Mouse (Mus musculus): Measurements from ENCODE around the gene Cacna1d.
A peak's percentile ranks its signal among the peaks of the same experiment; 100 is the strongest.

Gene Cacna1d

DNA sequence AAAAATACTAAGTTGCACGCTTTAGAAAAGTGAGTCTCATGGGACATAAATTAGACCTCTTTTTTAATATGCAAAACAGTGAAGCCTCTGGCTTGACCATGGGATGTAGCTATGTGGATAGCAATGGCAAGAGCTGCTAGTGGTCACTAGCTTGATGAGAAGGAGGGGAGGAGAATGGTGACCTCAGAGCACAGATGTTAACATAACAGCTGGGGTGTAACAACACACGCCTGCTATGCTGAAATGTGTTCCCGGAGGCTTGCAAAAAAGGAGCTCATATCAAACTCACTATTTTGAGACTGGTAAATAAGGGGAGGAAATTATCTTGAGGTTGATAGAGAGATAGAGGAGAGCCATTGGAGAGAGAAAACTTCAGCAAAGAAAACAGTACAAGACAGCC, 32.4 kb downstream of the Cacna1d start:
- no peak for DNase-seq (ENCODE audit: low spot score)

DNA sequence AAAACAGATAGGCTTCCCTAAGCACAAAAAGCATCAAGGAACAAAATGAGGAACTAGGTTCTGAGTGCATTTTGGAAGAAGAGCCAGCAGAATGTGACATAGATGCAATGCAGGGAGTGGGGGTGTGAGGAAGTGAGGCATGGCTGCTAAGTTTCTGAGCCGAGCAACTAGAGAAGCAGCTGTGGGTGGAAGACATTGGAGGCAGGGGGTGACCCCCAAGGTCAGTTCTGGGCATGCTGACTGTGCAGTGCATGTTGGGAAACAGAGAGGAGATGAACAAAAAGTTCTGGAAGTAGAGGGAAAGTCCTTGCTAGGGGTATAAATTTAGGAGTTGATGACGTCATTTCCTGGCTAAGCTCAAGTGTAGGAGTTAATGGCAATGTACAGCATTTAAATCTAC, 33.4 kb downstream of the Cacna1d start:
- DNase-seq (ENCODE audit: low spot score): peak; percentile 36

DNA sequence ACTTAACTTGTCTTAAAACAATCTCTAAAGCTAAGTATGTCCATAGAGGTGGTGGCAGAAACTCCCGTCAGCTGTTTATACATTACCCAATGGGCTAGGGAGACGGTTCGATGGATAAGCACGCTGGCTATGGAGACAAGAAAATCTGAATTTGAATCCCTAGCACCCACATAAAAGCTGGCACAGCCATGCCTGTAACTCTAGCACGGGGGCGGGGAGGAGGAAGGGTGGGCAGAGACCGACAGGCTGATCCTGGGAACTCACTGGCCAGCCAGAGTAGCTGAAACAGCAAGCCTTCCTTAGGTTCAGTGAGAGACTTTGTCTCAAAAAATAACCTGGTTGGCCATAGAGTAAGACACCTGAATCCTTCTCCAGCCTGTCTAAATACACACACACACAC, 33.8 kb downstream of the Cacna1d start:
- DNase-seq (ENCODE audit: low spot score): peak; percentile 18

DNA sequence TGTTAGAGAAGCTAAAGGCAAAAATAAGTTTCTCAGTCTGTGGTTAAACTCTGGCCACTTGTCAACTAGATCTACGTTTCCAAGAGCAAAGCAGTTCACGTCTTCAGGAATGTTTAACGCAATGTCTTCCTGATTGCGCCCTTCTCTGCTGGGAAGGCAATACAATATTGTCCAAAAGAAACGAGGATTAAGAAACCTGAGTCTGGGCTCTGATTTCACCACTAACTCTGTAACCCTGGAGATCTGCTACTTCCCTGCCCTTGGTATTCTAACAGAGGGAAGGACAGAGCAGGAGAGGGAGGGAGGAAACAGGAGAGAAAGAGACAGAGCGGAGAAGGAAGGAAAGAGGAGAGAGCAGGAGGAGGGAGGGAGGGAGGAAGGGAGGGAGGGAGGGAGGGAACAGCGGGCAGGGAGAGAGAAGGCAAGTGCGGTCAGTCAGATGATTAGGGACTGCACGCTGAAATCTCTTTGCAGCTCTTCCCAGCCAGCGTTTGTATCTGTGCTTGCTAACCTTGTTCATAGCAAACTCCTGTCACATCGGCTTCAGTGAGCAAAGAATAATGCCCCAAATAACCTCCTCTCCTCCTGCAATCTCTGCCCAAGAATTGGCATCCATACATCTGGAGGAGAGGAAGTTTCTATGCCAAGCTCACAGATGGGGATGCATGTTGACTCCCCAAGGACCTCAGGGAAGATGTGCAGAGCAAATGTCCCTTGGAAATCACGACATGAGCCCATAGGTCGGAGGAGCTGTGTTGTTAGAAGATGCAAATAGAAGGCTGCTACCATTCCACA, 35.3 kb downstream of the Cacna1d start:
- no peak for DNase-seq (ENCODE audit: low spot score)

DNA sequence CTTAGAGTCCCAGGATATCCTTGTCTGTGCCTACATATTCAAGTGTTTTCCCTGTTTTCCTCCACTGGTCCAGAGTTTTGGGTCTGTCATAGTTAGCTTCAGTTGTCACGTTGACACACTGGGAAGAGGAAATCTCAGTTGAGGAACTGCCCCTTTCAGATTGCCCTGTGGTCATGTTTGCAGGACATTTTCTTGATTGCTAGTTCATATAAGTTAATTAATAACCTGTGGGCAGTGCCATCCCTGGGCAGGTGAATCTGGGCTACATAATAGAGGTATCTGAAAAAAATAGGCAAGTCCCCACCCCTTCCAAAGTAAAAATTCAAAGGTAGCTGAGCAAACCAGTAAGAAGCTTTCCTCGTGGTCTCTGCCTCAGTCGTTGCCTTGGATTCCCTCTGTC, 51.3 kb downstream of the Cacna1d start:
- no peak for DNase-seq (ENCODE audit: low spot score)

DNA sequence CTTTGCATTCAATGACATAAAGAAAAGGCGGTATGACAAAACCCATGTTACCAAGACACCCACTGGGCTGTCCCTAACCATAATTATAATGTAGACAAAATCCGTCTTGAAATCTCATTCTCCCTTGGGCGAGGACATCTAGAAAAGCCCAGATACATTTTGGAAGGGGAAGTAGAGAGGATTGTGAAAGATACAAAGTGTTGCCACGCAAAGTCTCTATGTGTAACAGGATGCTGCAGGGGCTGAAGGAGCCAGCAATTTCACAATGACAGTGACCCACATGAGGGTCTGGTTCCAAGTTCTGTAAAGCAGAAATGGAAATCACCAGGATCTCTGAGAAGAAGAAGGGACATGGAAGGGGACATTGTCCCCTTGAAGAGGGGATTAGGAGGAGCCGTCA, 55.9 kb downstream of the Cacna1d start:
- DNase-seq (ENCODE audit: low spot score): no peak

DNA sequence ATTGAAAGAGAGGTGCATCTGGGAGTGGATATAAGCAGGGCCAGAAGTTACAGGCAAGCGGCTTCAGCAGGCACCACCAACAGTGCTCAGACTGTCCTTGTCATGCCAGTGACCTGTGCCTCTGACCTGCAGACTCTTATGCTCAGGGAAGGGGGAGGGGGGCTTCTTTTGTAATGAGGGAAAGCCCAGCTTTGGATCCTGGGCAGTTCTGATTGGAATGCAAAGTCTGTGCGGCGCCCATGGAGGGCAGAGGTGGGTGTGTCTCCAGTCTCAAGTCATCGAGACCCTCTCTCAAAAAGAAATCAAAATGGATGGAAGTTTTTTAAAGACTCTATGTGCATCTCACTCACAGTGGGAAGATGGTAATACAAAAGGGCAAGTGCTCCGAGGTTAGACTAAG, 60.8 kb downstream of the Cacna1d start:
- no peak for DNase-seq (ENCODE audit: low spot score)

DNA sequence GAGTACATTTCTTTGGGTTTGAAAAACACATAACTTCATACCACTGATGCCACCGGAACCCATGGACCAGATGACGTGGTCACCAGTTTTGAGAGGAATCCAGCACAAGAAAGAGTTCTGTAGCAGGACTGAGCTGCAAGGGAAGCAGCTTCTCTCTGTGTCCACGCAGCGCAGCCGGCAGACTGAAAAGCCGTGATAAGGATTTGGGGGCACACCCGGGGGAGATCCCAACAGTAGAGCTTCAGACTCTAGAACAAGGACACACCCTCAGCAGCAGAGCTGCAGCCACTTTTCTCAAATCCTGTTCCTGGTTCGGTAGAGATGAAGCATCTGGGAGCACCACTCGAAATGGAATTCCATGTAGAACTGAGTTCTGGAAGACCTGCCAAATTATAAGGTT, 61.2 kb downstream of the Cacna1d start:
- DNase-seq (ENCODE audit: low spot score): no peak

DNA sequence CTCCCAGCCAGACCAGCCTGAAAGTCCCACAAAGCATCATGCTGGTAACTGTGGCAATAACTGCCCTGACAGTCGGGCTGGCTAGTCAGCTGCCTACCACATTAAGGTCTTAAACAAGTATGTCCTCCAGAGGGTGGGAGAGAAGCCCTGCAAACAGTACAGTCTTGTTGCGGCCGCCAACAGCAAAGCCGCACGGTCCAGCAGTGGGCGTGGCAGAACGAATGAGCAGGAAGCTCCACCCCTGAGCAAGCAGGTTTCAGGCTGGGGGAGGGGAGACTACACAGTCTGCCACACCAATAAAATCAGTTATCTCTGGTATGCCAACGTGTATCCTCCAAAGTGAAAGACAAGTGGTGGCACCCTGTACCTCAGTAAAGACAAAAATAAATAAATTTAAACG, 61.6 kb downstream of the Cacna1d start:
- DNase-seq (ENCODE audit: low spot score): no peak

DNA sequence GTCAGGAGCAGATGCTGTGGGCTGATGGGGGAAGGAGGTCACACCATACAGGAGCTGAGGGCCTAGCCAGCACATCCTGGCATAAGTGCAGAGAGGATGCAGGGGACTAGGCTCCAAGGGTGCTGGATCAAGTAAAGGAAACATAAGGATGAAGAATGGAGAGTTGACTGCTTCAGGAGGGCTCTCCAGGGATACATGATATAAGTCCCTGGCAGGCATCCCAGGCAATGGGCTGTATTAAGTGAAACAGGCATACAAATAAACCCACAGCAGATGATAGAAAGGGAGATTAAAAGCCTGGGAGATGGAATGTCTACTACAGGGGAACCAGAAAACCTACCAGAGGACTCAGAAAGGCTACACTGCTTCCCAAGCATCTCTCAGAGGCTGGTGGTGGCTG, 62.5 kb downstream of the Cacna1d start:
- DNase-seq (ENCODE audit: low spot score): no peak

DNA sequence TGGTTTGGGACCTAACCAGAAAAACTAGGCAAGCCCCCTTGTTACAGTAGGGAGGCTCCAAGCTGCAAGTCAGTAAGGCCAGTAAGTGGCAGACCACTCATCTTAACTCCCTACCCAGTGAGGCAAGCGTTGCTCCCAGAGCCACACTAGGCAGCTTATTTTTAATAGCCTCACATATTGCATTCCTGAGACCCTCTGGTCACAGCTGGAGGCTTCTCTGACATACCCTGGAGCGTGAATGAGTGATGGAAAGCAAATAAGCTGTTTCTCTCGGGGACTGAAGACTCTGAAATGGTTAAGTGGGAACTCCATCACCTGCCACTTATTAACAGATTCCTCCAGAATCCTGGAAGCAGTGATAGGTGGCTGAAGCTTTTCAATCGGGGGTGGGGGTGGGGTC, 65.4 kb downstream of the Cacna1d start:
- no peak for DNase-seq (ENCODE audit: low spot score)

DNA sequence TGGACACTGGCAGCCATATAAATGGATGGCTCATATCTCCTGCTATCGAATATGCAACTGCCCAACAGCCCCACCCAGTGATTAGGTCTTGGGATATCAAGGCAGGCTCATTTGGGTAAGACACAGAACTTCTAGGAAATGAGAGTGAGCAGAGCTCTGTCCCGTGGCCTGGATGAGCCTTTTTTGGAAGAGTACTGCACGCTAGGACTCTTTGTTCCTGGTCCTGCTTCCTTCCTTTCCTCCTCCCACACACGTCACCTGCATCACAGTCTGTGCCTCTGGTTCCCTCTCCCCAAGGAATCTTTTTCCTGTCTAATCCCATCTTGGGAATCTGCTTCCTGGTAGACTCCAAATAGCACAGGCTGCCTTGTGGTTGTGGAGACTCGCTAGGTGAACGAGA, 66.1 kb downstream of the Cacna1d start:
- no peak for DNase-seq (ENCODE audit: low spot score)

DNA sequence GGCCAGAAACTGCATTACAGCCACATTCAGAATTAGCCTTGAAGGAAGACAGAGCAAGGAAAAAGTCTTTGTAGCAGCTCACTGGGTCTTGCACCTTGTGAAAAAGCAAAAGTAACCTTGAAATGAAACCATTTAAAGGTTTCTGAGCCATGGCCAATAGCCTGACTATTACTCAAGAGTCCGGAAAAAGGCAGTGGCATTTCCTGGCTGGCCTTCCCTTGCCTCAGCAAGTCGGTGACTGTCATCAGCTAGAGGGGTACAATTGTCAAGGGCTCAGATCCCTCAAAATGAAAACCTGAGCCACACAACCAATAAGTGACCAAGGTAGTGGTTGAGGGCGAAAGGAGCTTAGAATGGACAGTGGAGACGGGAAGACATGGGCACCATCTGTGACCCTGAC, 66.6 kb downstream of the Cacna1d start:
- no peak for DNase-seq (ENCODE audit: low spot score)

DNA sequence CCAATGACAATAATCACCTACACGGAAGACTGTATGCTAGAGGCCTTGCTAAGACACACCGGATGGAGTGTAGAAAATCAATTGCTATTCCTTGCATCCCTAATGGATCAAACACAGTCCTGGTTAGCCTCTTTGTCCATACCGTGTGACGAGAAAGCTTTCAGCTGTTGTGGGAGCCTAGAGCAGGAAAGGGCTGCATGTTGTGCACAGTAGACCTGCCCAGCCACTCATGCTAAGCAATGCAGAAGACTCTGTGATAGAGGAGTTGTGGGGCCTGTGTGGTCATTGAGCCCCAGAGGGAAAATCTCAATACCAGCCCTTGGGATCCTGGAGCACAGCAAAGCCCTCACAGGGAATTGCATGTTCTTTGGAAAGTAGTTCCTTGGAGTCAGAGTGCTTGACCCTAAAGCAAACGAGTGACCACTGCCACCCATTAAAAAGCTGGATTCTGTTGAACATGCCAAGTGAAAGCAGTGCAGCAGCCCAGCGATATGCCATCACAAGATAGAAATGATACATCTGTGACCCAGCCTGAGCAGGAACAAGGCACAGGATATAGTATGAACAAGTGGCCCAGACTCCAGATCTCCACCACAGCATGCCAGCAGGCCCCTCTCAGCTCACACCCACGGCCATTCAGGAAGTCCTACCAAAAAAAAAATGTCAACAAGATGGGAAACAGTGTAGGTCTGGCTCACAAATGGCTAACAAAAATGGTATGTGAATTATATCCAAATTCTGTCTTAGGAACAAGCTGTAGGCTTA, 68.7 kb downstream of the Cacna1d start:
- no peak for DNase-seq (ENCODE audit: low spot score)

DNA sequence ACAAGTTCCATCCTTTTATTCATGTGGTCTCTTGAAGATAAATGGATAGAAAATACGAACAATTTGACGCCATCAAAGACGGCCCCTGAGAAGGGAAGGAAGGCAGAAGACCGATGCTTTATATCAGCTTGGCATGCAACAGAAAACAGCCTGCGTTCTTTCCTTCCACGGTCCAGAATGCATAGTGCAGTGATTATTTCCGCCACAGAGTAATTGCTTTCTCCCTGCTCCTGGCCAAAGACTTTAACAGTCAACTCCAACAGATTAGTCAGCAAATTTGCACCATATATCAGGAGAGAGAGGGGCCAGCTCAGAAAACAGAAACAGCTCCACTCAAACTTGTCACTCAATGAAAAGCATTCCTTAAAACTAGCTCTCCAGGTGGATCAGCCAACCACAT, 71.8 kb downstream of the Cacna1d start:
- DNase-seq (ENCODE audit: low spot score): no peak

DNA sequence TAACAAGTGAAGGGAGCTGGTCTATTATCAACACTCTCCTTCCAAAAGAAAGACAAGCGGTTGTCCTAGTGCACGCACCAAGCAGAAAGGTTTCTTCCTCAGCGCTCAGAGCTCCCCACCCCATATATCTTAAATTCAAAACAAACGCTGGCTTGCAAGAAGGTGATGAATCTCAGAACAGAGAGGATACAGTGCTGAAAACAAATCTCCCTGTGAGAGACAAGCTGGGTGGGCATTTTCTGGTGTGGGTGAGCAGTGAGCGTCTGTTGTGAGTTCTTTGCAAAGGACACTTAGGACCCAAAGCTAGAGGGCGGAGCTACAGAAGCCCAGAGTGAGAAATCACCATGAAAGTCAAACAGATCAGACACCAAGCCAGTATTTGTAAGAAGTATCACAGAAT, 72.2 kb downstream of the Cacna1d start:
- no peak for DNase-seq (ENCODE audit: low spot score)

DNA sequence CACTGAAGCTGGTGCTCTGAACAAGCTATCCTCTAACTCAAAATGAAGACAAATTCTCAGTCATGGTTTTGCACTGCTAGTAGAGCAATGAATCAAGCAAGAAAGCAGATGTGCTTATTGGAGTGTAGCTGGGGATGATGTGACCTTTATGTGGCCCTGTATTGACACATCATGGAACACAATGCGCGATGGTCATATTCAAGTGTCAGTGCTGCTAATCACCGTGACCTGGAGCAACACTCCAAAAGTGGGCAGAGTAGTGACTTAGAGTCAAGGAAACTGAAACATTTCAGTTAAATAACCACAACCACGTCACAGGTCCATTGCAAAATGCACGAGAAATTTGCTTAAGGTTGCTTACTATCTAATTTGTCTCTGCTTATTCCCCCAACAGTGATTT, 75.4 kb downstream of the Cacna1d start:
- DNase-seq (ENCODE audit: low spot score): no peak

DNA sequence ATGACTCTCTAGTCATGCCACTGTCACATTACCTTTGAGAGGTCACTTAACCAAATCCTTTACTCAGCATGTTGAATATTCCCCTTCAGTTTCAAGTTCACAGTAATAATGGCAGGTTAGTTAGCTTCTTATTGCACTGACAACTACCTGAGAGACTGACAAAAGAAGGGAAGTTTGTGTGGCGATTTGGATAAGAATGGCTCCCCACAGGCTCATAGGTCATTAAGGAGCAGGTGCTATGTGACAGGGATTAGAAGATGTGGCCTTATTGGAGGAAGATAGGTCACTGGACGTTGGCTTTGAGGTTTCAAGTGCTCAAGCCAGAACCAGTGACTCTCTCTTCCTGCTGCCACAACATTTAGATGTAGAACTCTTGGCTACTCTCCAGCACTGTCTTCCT, 77.1 kb downstream of the Cacna1d start:
- no peak for DNase-seq (ENCODE audit: low spot score)

DNA sequence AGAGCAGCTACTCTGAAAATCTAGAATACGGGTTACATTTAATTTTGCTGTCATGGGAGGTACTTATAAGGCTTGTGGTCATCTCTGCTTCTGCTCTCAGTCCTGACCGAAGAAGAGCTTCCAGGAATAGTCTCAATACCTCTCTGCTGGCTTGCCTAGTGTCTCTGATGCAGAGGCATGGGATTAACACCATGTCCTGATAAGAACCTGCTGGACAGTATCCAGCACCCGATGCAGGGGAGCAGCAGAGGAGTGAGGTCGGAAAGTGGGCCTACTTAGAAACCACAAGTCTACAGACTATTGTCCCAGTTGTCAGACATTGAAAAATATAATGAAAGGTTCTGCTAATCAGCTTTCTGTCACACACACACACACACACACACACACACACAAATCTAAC, 81.9 kb downstream of the Cacna1d start:
- DNase-seq (ENCODE audit: low spot score): no peak

DNA sequence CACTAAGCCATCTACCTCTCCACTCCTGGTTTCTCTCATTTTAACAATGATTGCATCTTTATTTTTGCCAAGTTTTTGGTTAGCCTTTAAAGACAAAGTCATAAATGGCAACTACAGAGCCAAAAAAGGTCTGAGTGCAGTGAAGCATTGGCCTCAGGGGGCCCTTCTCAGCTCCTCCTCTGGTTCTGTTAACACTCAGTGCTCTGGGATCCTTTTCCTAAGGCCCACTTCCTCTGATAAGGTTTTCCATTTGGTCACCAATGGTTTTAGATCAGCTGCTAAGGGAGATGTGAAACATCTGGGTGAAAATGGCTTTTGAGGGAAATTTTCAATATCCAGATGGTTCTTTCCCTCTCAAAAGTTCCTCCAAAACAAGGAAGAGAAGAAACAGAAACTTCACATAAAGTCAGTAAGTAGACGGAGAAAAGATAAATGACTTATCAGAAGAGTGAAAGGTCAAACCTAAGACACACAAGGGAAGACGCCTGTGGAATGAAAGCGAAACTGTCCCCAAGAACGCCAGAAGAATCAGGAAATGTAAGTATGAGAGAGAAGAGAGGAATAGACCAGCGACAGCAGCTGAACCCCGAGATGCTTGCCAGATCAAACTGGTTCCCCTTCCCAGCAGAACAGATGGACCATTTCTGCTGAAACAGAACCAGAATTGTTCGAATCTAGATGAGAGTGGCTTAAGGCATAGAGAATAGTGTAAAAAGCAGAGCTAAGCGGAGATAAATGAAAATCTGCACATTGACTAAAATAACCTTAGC, 85.6 kb downstream of the Cacna1d start:
- DNase-seq (ENCODE audit: low spot score): peak; percentile 35

DNA sequence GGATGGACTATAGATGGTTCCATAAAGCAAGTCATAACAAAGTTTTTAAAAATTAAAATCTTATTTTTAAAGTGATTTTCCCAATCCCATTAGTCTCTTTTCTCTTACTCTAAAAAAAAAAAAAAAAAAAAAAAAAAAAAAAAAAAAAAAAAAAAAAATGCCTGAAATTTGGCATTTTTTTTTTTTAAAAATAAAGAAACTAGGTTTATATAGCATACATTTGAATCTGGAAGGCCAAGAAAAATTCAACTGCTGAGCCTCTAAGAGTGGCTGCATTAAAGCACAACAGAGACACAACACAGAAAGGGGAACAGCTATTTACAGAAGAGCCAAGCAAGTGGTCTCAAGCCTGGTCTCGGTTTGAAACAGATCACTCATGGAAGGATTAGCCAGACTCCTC, 112.9 kb downstream of the Cacna1d start:
- DNase-seq (ENCODE audit: low spot score): no peak

DNA sequence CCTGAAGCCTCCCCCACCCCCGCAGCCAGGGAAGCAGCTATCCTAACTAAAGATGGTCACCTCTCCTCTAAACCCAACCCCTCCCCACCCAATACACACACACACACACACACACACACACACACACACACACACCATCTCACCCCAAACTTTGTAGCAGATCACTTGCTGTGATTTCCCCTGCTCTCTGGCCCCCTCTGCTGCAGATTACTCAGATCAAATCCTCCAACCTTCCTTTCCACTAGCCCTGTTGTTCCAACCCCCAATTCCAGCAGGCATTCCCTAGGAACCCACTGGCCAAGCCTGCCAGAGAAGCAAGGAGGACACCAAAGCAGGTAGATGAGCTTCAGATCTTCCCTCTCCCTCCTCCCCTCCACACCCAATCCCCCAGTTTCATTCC, 118.4 kb downstream of the Cacna1d start:
- DNase-seq (ENCODE audit: low spot score): no peak

DNA sequence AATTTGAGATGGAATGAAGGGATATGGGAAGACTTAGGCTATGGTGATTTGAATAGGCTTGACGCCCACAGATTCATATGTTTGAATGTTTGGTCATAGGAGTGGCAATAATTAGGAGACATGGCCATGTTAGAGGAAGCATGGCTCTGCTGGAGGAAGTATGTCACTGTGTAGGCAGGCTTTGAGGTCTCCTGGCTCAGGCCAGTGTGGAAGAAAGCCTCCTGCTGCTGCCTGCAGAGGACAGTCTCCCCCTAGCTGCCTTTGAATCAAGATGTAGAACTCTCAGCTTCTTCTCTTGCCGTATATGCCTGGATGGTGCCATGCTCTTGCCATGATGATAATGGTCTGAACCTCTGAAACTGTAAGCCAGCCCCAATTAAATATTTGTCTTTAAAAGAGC, 120.2 kb downstream of the Cacna1d start:
- no peak for DNase-seq (ENCODE audit: low spot score)
